Mouse (Mus musculus): ENCODE results near the gene Xpo6.

GRCm38 (mm10) chr7:126127673-126128072 is 72.6 kb downstream of the Xpo6 start:
- TF ChIP-seq ZNF384 (IDR thresholded peaks at IDR 0.05; ENCODE audit: low read depth, low read length) (no peak), MAFK (IDR thresholded peaks at IDR 0.05; ENCODE audit: insufficient read depth, low read depth, low read length) (no peak), HCFC1 (IDR thresholded peaks at IDR 0.05; ENCODE audit: borderline replicate concordance, insufficient read depth, low read length) (no peak), CHD2 (IDR thresholded peaks at IDR 0.05; ENCODE audit: low read depth, low read length) (no peak)
